Mouse (Mus musculus) midbrain, postnatal 0 days (tissue): ENCODE results near the gene Rasa2. TPM values are rescaled to one million over a fixed set of nuclear protein-coding genes. Genes with fewer than 3 reads are reported as not detected.

ENCODE experiments used
- ATAC-seq: fragments of 200-750 bp; cut with Nextera tagmentation; 2 replicates; pipeline ENCODE4 v1.8.0; 2017; ENCODE audit warnings: moderate number of reproducible peaks, mild to moderate bottlenecking, moderate TSS enrichment, moderate library complexity; ENCODE audit not compliant: low FRiP score
- DNase-seq: peaks from one replicate; pipeline ENCODE4 v3.0.0-alpha.2; 2015; ENCODE audit warnings: low spot score
- H3K27ac ChIP-seq: fragments of 300-500 bp; sonication (generic); 2 replicates; pipeline ENCODE4 v1.5.1; 2014; ENCODE audit warnings: low read depth, mild to moderate bottlenecking, low read length, mixed read lengths
- H3K27me3 ChIP-seq: fragments of 300-500 bp; sonication (generic); 2 replicates; pipeline ENCODE4 v1.6.1; 2014; ENCODE audit warnings: low read length, control low read depth, mixed read lengths; ENCODE audit not compliant: insufficient read depth
- H3K36me3 ChIP-seq: fragments of 300-500 bp; sonication (generic); 2 replicates; pipeline ENCODE4 v1.6.1; 2014; ENCODE audit warnings: low read length, control low read depth, mixed read lengths; ENCODE audit not compliant: insufficient read depth
- H3K4me1 ChIP-seq: fragments of 300-500 bp; sonication (generic); 2 replicates; pipeline ENCODE4 v1.6.1; 2014; ENCODE audit warnings: mild to moderate bottlenecking, control low read depth, antibody characterized with exemption, low read length, mixed read lengths; ENCODE audit not compliant: insufficient read depth
- H3K4me2 ChIP-seq: fragments of 300-500 bp; sonication (generic); 2 replicates; pipeline ENCODE4 v1.6.1; 2014; ENCODE audit warnings: low read depth, mild to moderate bottlenecking, low read length, mixed read lengths; ENCODE audit not compliant: poor library complexity, severe bottlenecking
- H3K4me3 ChIP-seq: fragments of 300-500 bp; sonication (generic); 2 replicates; pipeline ENCODE4 v1.5.1; 2014; ENCODE audit warnings: low read depth, mild to moderate bottlenecking, low read length, moderate library complexity
- H3K9ac ChIP-seq: fragments of 300-500 bp; sonication (generic); replicated peaks from 2 replicates; pipeline ENCODE4 v1.6.1; 2014; ENCODE audit warnings: mild to moderate bottlenecking, low read length, moderate library complexity, mixed read lengths; ENCODE audit not compliant: poor library complexity, severe bottlenecking
- H3K9me3 ChIP-seq: fragments of 300-500 bp; sonication (generic); 2 replicates; pipeline ENCODE4 v1.6.1; 2016; ENCODE audit warnings: low read length, control low read depth
- CTCF ChIP-seq: IDR thresholded peaks from 2 replicates; pipeline ENCODE4 v1.5.1; 2016; ENCODE audit warnings: antibody characterized with exemption, mild to moderate bottlenecking
- WGBS: fragments of 180-500 bp; shearing (Covaris S2); extraction: QIAGEN DNeasy Blood & Tissue Kit; methylation state at CpG from one replicate; pipeline ENCODE4 v1.1.7; 2014; 5-methylcytosine and 5-hydroxymethylcytosine counted together
- polyA plus RNA-seq: library from polyadenylated mRNA; unstranded; fragments of >200 nt; fragmentation: Nextera tagmentation; extraction: Ambion mirVana; gene quantifications from 2 replicates; pipeline ENCODE4 v1.2.1, GENCODE M21; 2015
- total RNA-seq: library from RNA; depleted of rRNA; stranded (reverse); fragments of >200 nt; gene quantifications from 2 replicates; pipeline ENCODE4 v1.2.3, GENCODE M21; 2014

Gene Rasa2
- total and polyA plus RNA-seq, 2 experiments from 2014 or later = 11.5 to 13.4 TPM

GRCm38 (mm10) chr9:96573252-96573651, 58.2 kb downstream of the Rasa2 start:
- Histone ChIP-seq H3K4me1 (no peaks in the 10 kb centered on the region), H3K4me2 (no peak overlapping the region), H3K36me3 (peaks cover 9% of the 10 kb centered on the region), H3K27me3 (no peaks in the 10 kb centered on the region), H3K27ac (no peak overlapping the region), H3K4me3 (no peak overlapping the region), H3K9ac (no peak overlapping the region), H3K9me3 (no peaks in the 10 kb centered on the region)
- ATAC-seq (no peak), DNase-seq (peak; percentile 66)
- peak; percentile 98 for TF ChIP-seq CTCF
- WGBS = 4% methylated on average over 1 of the region's 1 CpGs

GRCm38 (mm10) chr9:96572754-96573153, 58.7 kb downstream of the Rasa2 start:
- Histone ChIP-seq H3K4me2 (no peak overlapping the region), H3K9ac (no peak overlapping the region), H3K9me3 (no peaks in the 10 kb centered on the region), H3K4me3 (no peak overlapping the region), H3K4me1 (no peaks in the 10 kb centered on the region), H3K36me3 (peaks cover 9% of the 10 kb centered on the region), H3K27me3 (no peaks in the 10 kb centered on the region), H3K27ac (no peak overlapping the region)
- DNase-seq = no peak
- no peak for ATAC-seq
- WGBS = 84% methylated on average over 9 of the region's 9 CpGs
- TF ChIP-seq CTCF = no peak

- no peaks in the 10 kb centered on the region for H3K4me1 ChIP-seq
- 82% methylated on average over 8 of the region's 8 CpGs for WGBS
- H3K4me3 ChIP-seq = no peak overlapping the region
- H3K9ac ChIP-seq = no peak overlapping the region
- TF ChIP-seq CTCF = no peak
- H3K9me3 ChIP-seq = no peaks in the 10 kb centered on the region
- H3K27ac ChIP-seq = no peak overlapping the region
- no peaks in the 10 kb centered on the region for H3K27me3 ChIP-seq
- ATAC-seq = no peak
- no peak for DNase-seq
- no peak overlapping the region for H3K4me2 ChIP-seq
- peaks cover 13% of the 10 kb centered on the region for H3K36me3 ChIP-seq
These were observed 64.9 kb downstream of the Rasa2 start for GRCm38 (mm10) chr9:96566470-96566996.

GRCm38 (mm10) chr9:96563501-96563900, 67.9 kb downstream of the Rasa2 start:
- Histone ChIP-seq H3K9ac (no peak overlapping the region), H3K4me1 (no peaks in the 10 kb centered on the region), H3K27me3 (no peaks in the 10 kb centered on the region), H3K9me3 (no peaks in the 10 kb centered on the region), H3K27ac (no peak overlapping the region), H3K4me3 (no peak overlapping the region), H3K4me2 (no peak overlapping the region), H3K36me3 (peaks cover 24% of the 10 kb centered on the region)
- peak; percentile 39 for TF ChIP-seq CTCF
- WGBS = 96% methylated on average over 4 of the region's 4 CpGs
- no peak for DNase-seq
- no peak for ATAC-seq

- Histone ChIP-seq H3K4me1 (no peaks in the 10 kb centered on the region), H3K4me2 (no peak overlapping the region), H3K9ac (no peak overlapping the region), H3K4me3 (no peak overlapping the region), H3K9me3 (no peaks in the 10 kb centered on the region), H3K27me3 (no peaks in the 10 kb centered on the region), H3K27ac (no peak overlapping the region), H3K36me3 (peaks cover 22% of the 10 kb centered on the region)
- ATAC-seq = no peak
- 88% methylated on average over 6 of the region's 6 CpGs for WGBS
- DNase-seq = no peak
- TF ChIP-seq CTCF = no peak
These were observed 72.3 kb downstream of the Rasa2 start for GRCm38 (mm10) chr9:96559148-96559547.

GRCm38 (mm10) chr9:96558594-96558993, 72.8 kb downstream of the Rasa2 start:
- Histone ChIP-seq H3K27me3 (no peaks in the 10 kb centered on the region), H3K4me2 (no peak overlapping the region), H3K4me1 (no peaks in the 10 kb centered on the region), H3K9me3 (no peaks in the 10 kb centered on the region), H3K36me3 (peaks cover 22% of the 10 kb centered on the region), H3K4me3 (no peak overlapping the region), H3K9ac (no peak overlapping the region), H3K27ac (no peak overlapping the region)
- DNase-seq (no peak), ATAC-seq (no peak)
- TF ChIP-seq CTCF = no peak
- 75% methylated on average over 1 of the region's 1 CpGs for WGBS
